9 mouse cellular contexts compared by ENCODE assay signal in genomic region chr3:36496746-36497145, GRCm38 (mm10). TPM values are rescaled to one million over a fixed set of nuclear protein-coding genes. Genes with fewer than 3 reads are reported as not detected.
DNase-seq lines count a peak whose midpoint lies in the region; ATAC-seq lines count a peak whose summit lies in the region.
"Had no signal": no experiment of that assay in that cellular context is flagged by ENCODE, and none has a peak within 500 bp of the region (broad histone marks: within the 10 kb centered on the region; RNA-seq: fewer than 3 reads in every experiment).

No protein-coding gene starts in this region.

- WGBS in kidney, embryonic 15.5 days: 21% methylated on average over 14 of the region's 14 CpGs
- WGBS in liver, embryonic 13.5 days (ENCODE audit: insufficient replicate concordance): 19% methylated on average over 14 of the region's 14 CpGs

- no peak overlapping the region for H3K9ac ChIP-seq in kidney, embryonic 15.5 days
- H3K9ac ChIP-seq in liver, embryonic 13.5 days: no peak overlapping the region

- 0 out of 2 replicates have a peak, but pooled peaks cover 4% of the 10 kb centered on the region for H3K4me1 ChIP-seq in kidney, embryonic 15.5 days
- peaks cover 9% of the 10 kb centered on the region for H3K4me1 ChIP-seq in liver, embryonic 13.5 days (replicated peaks)

- no peaks in the 10 kb centered on the region for H3K36me3 ChIP-seq in kidney, embryonic 15.5 days
- no peaks in the 10 kb centered on the region for H3K36me3 ChIP-seq in liver, embryonic 13.5 days

- peak overlapping the region; percentile 0; the same call in 1 of the 2 replicates for H3K4me2 ChIP-seq in kidney, embryonic 15.5 days
- no peak overlapping the region for H3K4me2 ChIP-seq in liver, embryonic 13.5 days

- H3K27ac ChIP-seq in kidney, embryonic 15.5 days: no peak overlapping the region
- H3K27ac ChIP-seq in liver, embryonic 13.5 days: no peak overlapping the region

- peak; percentile 72 for DNase-seq in CD4-positive, CD25-positive, alpha-beta regulatory T cell, adult 2 months (ENCODE audit: low read depth, low spot score)
- DNase-seq in adrenal gland, adult 2 months: peak; percentile 72
- DNase-seq in embryo, embryonic 11.5 days (ENCODE audit: low read depth, low spot score): peak; percentile 62
- peak; percentile 69 to 84 for DNase-seq in heart, adult 18-20 months
- DNase-seq in liver, embryonic 13.5 days: peak; percentile 13
- DNase-seq in thymus, postnatal 36 days: peak; percentile 49 to 58

- H3K4me3 ChIP-seq in kidney, embryonic 15.5 days (replicated peaks): no peak overlapping the region
- H3K4me3 ChIP-seq in liver, embryonic 13.5 days (replicated peaks): no peak overlapping the region

- 0 out of 2 replicates have a peak, but pooled peaks have one; percentile 40 for ATAC-seq in kidney, embryonic 15.5 days (replicated peaks; ENCODE audit: low FRiP score)
- no peak for ATAC-seq in liver, embryonic 13.5 days (ENCODE audit: low read depth)
- ATAC-seq in neutrophil, adult 5-6 weeks (ENCODE audit: extremely low read depth, insufficient number of reproducible peaks, low FRiP score, poor library complexity, severe bottlenecking): peak; percentile 27; the same call in 1 of the 2 replicates

- 0 out of 2 replicates have a peak, but pooled peaks cover 2% of the 10 kb centered on the region for H3K27me3 ChIP-seq in kidney, embryonic 15.5 days
- H3K27me3 ChIP-seq in liver, embryonic 13.5 days: no peaks in the 10 kb centered on the region

- H3K9me3 ChIP-seq in kidney, embryonic 15.5 days (replicated peaks): no peaks in the 10 kb centered on the region
- no peaks in the 10 kb centered on the region for H3K9me3 ChIP-seq in liver, embryonic 13.5 days (replicated peaks)

RNA-seq across cellular contexts. Expression of gene 1810062G17Rik, which starts 21.0 kb away (rescaled TPM):
- total RNA-seq in adrenal gland, adult 2 months (2021): 1 to 10 TPM; 1.4 to 2.2 TPM
- 1.9 and 2.0 TPM in 2 replicates for polyA plus RNA-seq in adrenal gland, adult 2 months (2012; rRNA removed)
- total RNA-seq in heart, adult 18-20 months (2021): not detected
- 1.2 and 1.8 TPM in 2 replicates for polyA plus RNA-seq in kidney, embryonic 15.5 days (2015; fragmentation: Nextera tagmentation; extraction: Ambion mirVana)
- 0.85 and 0.90 TPM in 2 replicates for polyA plus RNA-seq in liver, embryonic 13.5 days (2015; fragmentation: Nextera tagmentation; extraction: Ambion mirVana)
- total RNA-seq in neutrophil, adult 5-6 weeks (2017): 1.6 and 2.2 TPM in 2 replicates

RNA-seq across cellular contexts. Expression of gene Anxa5, which starts 21.1 kb away (rescaled TPM):
- 100 to 1,000 TPM; 670 to 728 TPM for total RNA-seq in adrenal gland, adult 2 months (2021)
- 1,175 and 1,314 TPM in 2 replicates for polyA plus RNA-seq in adrenal gland, adult 2 months (2012; rRNA removed)
- total RNA-seq in heart, adult 18-20 months (2021): 100 to 1,000 TPM; 128 to 134 TPM
- 289 and 314 TPM in 2 replicates for polyA plus RNA-seq in kidney, embryonic 15.5 days (2015; fragmentation: Nextera tagmentation; extraction: Ambion mirVana)
- polyA plus RNA-seq in liver, embryonic 13.5 days (2015; fragmentation: Nextera tagmentation; extraction: Ambion mirVana): 68.6 and 70.2 TPM in 2 replicates
- 44.0 and 51.9 TPM in 2 replicates for total RNA-seq in neutrophil, adult 5-6 weeks (2017)

RNA-seq across cellular contexts. Expression of gene Gm11549, which starts 24.9 kb away (rescaled TPM):
- under 1 TPM in 1 of 2 experiments, not detected in 1; 0.52 TPM for total RNA-seq in adrenal gland, adult 2 months (2021)
- polyA plus RNA-seq in adrenal gland, adult 2 months (2012; rRNA removed): 0.09 and 0.12 TPM in 2 replicates
- total RNA-seq in heart, adult 18-20 months (2021): not detected
- 0.05 TPM in 2 replicates for polyA plus RNA-seq in kidney, embryonic 15.5 days (2015; fragmentation: Nextera tagmentation; extraction: Ambion mirVana)
- polyA plus RNA-seq in liver, embryonic 13.5 days (2015; fragmentation: Nextera tagmentation; extraction: Ambion mirVana): not detected in 2 replicates
- not detected in 2 replicates for total RNA-seq in neutrophil, adult 5-6 weeks (2017)
- polyA plus RNA-seq: gonadal fat pad, adult 2 months had no signal

RNA-seq across cellular contexts. Expression of gene Exosc9, which starts 55.7 kb away (rescaled TPM):
- 10 to 100 TPM; 32.4 to 32.6 TPM for total RNA-seq in adrenal gland, adult 2 months (2021)
- 3.2 and 4.5 TPM in 2 replicates for polyA plus RNA-seq in adrenal gland, adult 2 months (2012; rRNA removed)
- total RNA-seq in heart, adult 18-20 months (2021): 10 to 100 TPM; 19.1 to 19.9 TPM
- polyA plus RNA-seq in kidney, embryonic 15.5 days (2015; fragmentation: Nextera tagmentation; extraction: Ambion mirVana): 64.6 and 70.7 TPM in 2 replicates
- polyA plus RNA-seq in liver, embryonic 13.5 days (2015; fragmentation: Nextera tagmentation; extraction: Ambion mirVana): 56.8 and 57.3 TPM in 2 replicates
- 46.1 and 49.6 TPM in 2 replicates for total RNA-seq in neutrophil, adult 5-6 weeks (2017)

Comparison
In these comparisons a context has a peak if more than half of its experiments do, and no peak if none do; other contexts are left out.
1. DNase-seq: peak in every context shown above with its lines; median percentile 76 in heart, adult 18-20 months; 72 in CD4-positive, CD25-positive, alpha-beta regulatory T cell, adult 2 months; 72 in adrenal gland, adult 2 months; 62 in embryo, embryonic 11.5 days; 54 in thymus, postnatal 36 days; 13 in liver, embryonic 13.5 days.
2. RNA of gene Anxa5, which starts 21.1 kb away (total RNA-seq): 670 to 728 TPM in adrenal gland, adult 2 months; 128 to 134 TPM in heart, adult 18-20 months and 44.0 to 51.9 TPM in neutrophil, adult 5-6 weeks; every median in the first group is over 4 times any median in the second.